Mouse (Mus musculus) bone marrow, adult 2 months (tissue): ENCODE results near the gene Gm10382. TPM values are rescaled to one million over a fixed set of nuclear protein-coding genes. Genes with fewer than 3 reads are reported as not detected.
"Not testable (repeated sequence)": the region's sequence is repeated elsewhere in the genome, so short reads cannot be mapped to it uniquely, and the experiment has no call there.

Experiments
- H3K27ac ChIP-seq: fragments of 200-500 bp; 2 replicates; pipeline ENCODE4 v1.5.1; 2012; ENCODE audit warnings: low read depth, mild to moderate bottlenecking, control low read depth, inconsistent platforms, low read length; ENCODE audit not compliant: control insufficient read depth, poor library complexity, insufficient read depth
- H3K4me1 ChIP-seq: fragments of 200-500 bp; 2 replicates; pipeline ENCODE4 v1.6.1; 2011; ENCODE audit warnings: low read length; ENCODE audit not compliant: control insufficient read depth, insufficient read depth
- H3K4me3 ChIP-seq: fragments of 200-500 bp; replicated peaks from 2 replicates; pipeline ENCODE3; 2011; ENCODE audit warnings: mild to moderate bottlenecking, low read depth, low read length, control low read depth; ENCODE audit not compliant: control insufficient read depth
- CTCF ChIP-seq: fragments of 200-500 bp; IDR thresholded peaks from 2 replicates; pipeline ENCODE4 v1.5.1; 2011; ENCODE audit warnings: low read length, control low read depth; ENCODE audit not compliant: control insufficient read depth, insufficient read depth
- POLR2A ChIP-seq: fragments of 200-500 bp; IDR thresholded peaks from 2 replicates; pipeline ENCODE4 v1.6.1; 2011; ENCODE audit warnings: low read depth, mild to moderate bottlenecking, control low read depth, low read length, borderline replicate concordance; ENCODE audit not compliant: control insufficient read depth
- WGBS: fragments of 180-500 bp; shearing (Covaris S2); methylation state at CpG from one replicate; pipeline ENCODE4 v1.1.7; 2018; 5-methylcytosine and 5-hydroxymethylcytosine counted together
- polyA plus RNA-seq: library from polyadenylated mRNA; stranded (reverse); fragments of >200 nt; gene quantifications from 2 replicates; pipeline ENCODE4 v1.2.4, GENCODE M21; 2011; ENCODE audit warnings: low replicate concordance; ENCODE audit not compliant: missing spikeins, insufficient read depth, insufficient read length

The Gm10382 gene
- polyA plus RNA-seq, 1 experiment = not detected

DNA sequence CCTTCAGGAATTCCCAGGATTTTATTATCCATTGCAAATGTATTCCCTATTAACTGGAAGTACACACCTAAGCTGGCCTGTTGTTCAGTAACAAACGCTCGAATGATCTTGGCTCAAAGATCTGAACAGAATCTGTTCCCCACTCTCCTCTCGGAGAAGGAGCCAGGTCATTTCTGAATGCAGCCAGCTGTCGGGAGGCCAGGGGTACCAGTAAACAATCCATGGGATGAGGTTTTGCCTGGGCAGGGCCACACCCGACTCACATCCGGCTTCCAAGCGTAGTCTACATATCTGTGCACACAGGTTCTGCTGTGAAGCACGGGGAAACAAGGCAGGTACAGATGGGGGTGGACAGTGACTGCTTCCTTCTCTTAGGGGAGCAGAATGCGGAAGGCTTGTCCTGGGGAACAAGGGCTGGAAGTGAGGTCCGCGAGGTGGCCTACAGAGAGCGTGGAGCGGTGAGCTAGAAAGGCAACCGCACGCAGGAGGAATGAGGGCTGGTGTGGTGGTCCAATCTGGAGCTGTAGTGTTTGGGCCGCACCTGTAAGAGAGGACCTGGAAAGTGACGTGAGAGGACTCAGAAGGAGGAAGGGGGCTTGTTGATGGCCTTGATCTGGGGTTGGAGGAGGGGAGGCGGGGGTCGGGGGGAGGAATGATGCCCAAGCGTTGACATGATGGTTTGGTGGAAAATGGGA lies 17.3 kb downstream of the Gm10382 start:
- Histone ChIP-seq H3K4me1 (peaks cover 2% of the 10 kb centered on the region; the same call in 1 of the 2 replicates), H3K27ac (peak overlapping the region; percentile 67), H3K4me3 (peak overlapping the region; percentile 71)
- TF ChIP-seq POLR2A (peak; percentile 22; the same call in 1 of the 2 replicates), CTCF (no peak)
- 6% methylated on average over 20 of the region's 20 CpGs for WGBS

DNA sequence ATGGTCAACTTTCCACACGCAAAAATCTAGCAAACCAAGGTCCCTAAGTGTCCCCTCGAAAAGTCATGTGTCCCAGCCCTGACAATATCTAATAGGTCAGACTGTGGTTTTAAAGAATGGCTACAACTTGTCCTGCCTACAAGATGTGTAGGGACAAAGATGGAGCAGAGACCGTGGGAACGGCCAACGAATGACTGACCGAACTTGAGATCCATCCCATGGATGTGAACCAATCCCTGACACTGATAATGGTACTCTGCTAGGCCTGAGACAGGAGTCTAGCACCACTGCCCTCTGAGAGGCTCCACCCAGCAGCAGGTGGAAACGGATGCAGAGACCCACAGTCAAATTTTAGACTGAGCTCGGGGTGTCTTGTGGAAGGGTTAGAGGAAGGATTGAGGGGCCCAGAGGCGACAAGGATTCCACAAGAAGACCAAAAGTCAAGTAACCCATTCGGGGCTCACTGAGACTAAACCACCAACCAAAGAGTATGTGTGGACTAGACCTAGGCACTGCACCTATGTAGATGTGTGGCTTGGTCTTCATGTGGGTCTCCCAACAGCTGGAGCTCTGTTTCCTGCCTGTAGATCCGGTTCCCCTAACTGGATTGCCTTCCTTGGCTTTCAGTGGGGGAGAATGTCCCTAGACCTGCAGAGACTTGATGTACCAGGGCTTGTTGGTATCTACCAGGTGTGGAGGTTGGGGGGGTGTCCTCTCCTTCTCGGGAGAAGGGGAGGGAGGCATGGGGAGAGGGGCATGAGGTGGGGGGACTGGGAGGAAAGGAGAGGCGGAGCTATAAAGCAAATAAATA lies 18.1 kb downstream of the Gm10382 start:
- WGBS = 55% methylated on average over 13 of the region's 13 CpGs
- H3K4me3 ChIP-seq = no peak overlapping the region
- no peak overlapping the region for H3K27ac ChIP-seq
- peaks cover 2% of the 10 kb centered on the region; the same call in 1 of the 2 replicates for H3K4me1 ChIP-seq
- TF ChIP-seq POLR2A (no peak), CTCF (no peak)

DNA sequence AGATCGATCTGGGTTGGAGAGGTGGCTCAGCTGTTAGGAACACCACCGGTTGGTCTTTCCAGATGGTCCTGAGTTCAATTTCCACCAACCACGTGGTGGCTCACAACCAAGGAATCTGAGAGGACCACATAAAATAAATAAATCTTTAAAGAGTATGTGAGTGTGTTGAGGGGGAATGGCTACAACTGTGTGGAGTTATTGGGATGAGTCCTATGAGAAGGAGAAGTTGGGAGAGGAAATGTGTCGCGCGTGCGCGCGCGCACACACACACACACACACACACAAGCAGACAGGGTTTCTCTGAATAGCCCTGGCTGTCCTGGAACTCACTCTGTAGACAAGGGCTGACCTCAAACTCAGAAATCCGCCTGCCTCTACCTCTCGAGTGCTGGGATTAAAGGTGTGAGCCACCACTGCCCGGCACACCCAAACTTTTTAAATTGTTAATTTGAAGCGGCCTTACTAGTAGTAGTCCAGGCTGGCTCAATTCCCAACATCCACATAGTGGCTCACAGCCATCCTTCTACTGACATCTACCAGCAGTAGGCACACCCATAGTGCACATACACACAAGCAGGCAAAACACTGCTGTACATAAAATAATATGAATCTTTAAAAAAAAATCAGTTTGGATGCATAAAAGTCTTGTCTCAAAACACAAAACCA lies 18.9 kb downstream of the Gm10382 start:
- TF ChIP-seq POLR2A (no peak), CTCF (no peak)
- H3K27ac ChIP-seq = no peak overlapping the region
- 68% methylated on average over 14 of the region's 14 CpGs for WGBS
- peaks cover 2% of the 10 kb centered on the region; the same call in 1 of the 2 replicates for H3K4me1 ChIP-seq
- no peak overlapping the region for H3K4me3 ChIP-seq

DNA sequence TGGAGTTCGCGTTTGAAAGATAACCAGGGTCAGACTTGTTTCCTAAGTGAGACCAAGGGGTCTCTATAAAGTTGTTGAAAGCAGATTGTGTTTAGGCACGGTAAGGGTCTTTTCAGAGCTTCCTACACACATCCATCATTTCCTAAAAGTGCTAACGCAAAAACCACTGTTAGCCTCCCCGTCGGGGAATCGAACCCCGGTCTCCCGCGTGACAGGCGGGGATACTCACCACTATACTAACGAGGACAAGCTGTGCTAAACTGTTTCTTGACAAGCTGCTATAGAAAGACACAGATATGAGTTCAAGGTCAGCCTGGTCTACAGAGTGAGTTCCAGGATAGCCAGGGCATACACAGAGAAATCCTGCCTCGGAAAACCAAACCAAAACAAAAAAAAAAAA lies 19.7 kb downstream of the Gm10382 start:
- Histone ChIP-seq H3K4me3 (peak overlapping the region; percentile 42), H3K27ac (no peak overlapping the region), H3K4me1 (peaks cover 2% of the 10 kb centered on the region; the same call in 1 of the 2 replicates)
- TF ChIP-seq POLR2A = no peak
- 2% methylated on average over 13 of the region's 13 CpGs for WGBS

DNA sequence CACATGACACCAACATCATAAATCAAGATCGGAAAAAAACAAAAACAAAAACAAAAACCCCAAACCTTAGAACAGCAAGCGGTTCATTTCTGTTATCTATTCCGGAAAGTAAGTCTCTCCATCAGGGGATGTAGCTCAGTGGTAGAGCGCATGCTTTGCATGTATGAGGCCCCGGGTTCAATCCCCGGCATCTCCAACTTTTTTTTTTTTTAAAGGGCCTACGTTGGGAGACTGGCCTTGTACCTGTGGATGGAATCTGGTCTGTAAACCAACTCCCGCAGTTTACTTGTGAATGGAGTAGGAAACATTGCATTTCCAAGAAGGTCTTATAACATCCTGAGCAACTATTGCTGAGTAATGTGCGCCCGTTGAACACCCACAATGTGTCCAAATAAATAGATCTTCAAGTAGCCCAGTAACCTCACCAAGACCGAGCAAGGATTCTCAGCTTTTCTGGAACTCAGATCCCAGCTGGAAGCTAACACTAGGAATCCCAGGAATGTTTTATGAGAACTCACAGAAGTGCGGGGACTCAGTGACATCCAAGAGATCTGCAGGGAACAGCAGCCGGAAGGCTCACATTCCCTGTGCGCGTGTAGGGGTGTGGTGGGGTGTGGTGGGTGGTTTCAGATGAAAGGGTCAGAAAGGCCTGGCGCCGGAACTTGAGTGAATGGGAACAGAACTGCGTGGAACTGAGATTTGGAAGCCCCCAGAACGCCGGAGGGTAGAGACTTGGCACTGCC lies 20.4 kb downstream of the Gm10382 start:
- H3K27ac ChIP-seq = no peak overlapping the region
- 60% methylated on average over 20 of the region's 20 CpGs for WGBS
- no peak for TF ChIP-seq CTCF
- no peak for TF ChIP-seq POLR2A
- H3K4me3 ChIP-seq = peak overlapping the region; percentile 42
- peaks cover 2% of the 10 kb centered on the region; the same call in 1 of the 2 replicates for H3K4me1 ChIP-seq

DNA sequence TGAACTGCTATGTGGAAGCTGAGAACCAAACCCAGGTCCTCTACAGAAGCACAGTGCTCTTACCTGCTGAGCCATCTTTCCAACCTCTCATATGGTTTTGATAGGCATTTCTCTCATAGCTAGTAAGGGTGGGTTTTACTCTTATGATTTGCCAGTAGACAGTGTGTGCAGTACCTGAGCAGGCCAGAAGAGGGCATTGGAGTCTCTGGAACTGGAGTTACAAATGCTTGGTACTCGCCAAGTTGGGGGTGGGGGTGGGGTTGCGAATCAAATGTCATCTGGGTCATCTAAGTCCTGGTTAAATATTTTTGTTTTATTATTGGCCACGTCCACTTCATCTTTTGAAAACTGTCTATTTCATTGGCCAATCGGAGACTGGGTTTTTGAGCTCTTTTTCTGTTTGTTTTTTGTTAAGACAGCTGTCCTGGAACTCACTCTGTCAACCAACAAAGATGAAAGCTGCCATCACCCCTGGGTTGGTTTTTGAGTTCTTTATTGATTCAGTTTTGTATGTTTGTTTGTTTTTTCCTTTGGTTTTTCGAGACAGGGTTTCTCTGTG lies 22.9 kb downstream of the Gm10382 start:
- peaks cover 1% of the 10 kb centered on the region; the same call in 1 of the 2 replicates for H3K4me1 ChIP-seq
- 58% methylated on average over 5 of the region's 5 CpGs for WGBS
- no peak overlapping the region for H3K27ac ChIP-seq
- H3K4me3 ChIP-seq = no peak overlapping the region
- peak; percentile 66 for TF ChIP-seq CTCF
- TF ChIP-seq POLR2A = no peak

DNA sequence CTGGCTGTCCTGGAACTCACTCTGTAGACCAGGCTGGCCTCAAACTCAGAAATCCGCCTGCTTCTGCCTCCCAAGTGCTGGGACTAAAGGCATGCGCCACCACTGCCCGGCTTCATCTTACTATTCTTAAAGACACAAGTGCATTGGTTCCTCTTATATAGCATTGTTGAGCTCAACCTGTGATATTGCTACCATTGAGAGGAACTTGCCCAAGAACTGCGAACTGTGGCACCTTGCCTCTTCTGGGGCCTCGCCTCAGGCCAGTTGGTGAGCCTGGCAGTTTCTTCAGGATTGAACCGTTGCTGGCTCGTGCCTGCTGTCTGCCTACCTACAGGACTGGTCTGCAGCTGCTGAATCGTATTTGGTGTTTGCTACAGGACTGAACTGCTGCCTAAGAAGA lies 23.4 kb downstream of the Gm10382 start:
- H3K27ac ChIP-seq, H3K4me3 ChIP-seq, H3K4me1 ChIP-seq: not testable (repeated sequence)
- 48% methylated on average over 8 of the region's 8 CpGs for WGBS

DNA sequence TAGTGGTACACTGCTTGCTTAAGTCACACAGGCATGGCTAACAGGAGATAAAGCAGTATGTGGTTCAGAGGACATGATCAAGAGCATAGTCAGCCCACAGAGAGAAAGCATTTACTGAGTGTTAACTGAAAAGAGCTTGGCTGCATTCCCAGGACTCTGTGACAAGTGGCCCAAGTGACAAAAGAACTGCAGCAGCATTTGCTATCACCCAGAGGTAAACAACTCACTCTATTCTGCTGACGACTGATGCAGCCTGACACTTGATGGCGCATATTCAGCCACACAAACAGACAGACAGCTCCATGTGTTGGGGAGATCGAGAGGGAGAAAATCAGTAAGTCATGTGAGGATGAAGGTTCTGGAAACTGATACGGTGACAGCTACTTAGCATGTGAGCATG lies 24.6 kb downstream of the Gm10382 start:
- WGBS = 84% methylated on average over 4 of the region's 4 CpGs
- no peak overlapping the region for H3K27ac ChIP-seq
- TF ChIP-seq POLR2A = no peak
- TF ChIP-seq CTCF = no peak

More for the DNA sequence above, 24.6 kb downstream of the Gm10382 start:
- Histone ChIP-seq H3K4me3 (no peak overlapping the region), H3K4me1 (peaks cover under 1% of the 10 kb centered on the region)
